Mouse (Mus musculus): ENCODE results near the gene Pde2a. TPM values are rescaled to one million over a fixed set of nuclear protein-coding genes. Genes with fewer than 3 reads are reported as not detected.

Pde2a gene
- polyA plus RNA-seq, 1 experiment: not detected

- no peaks in the 10 kb centered on the region for H3K4me1 ChIP-seq (ENCODE audit: control insufficient read depth, insufficient read depth, low read length)
- H3K4me3 ChIP-seq (ENCODE audit: insufficient read depth, low read length): no peak overlapping the region
- no peak for TF ChIP-seq POLR2A (IDR thresholded peaks at IDR 0.05; ENCODE audit: low read depth, low read length)
- no peak for TF ChIP-seq CTCF (IDR thresholded peaks at IDR 0.05; ENCODE audit: borderline replicate concordance, insufficient read depth, low read length)
- H3K27ac ChIP-seq (ENCODE audit: insufficient read depth, low read length): no peak overlapping the region
Observed at GRCm38 (mm10) chr7:101464927-101465326, 43.4 kb downstream of the Pde2a start.

GRCm38 (mm10) chr7:101465392-101465791 lies 43.9 kb downstream of the Pde2a start:
- H3K27ac ChIP-seq (ENCODE audit: insufficient read depth, low read length): no peak overlapping the region
- TF ChIP-seq CTCF (IDR thresholded peaks at IDR 0.05; ENCODE audit: borderline replicate concordance, insufficient read depth, low read length) (no peak), POLR2A (IDR thresholded peaks at IDR 0.05; ENCODE audit: low read depth, low read length) (no peak)
- no peaks in the 10 kb centered on the region for H3K4me1 ChIP-seq (ENCODE audit: control insufficient read depth, insufficient read depth, low read length)
- no peak overlapping the region for H3K4me3 ChIP-seq (ENCODE audit: insufficient read depth, low read length)

DNA sequence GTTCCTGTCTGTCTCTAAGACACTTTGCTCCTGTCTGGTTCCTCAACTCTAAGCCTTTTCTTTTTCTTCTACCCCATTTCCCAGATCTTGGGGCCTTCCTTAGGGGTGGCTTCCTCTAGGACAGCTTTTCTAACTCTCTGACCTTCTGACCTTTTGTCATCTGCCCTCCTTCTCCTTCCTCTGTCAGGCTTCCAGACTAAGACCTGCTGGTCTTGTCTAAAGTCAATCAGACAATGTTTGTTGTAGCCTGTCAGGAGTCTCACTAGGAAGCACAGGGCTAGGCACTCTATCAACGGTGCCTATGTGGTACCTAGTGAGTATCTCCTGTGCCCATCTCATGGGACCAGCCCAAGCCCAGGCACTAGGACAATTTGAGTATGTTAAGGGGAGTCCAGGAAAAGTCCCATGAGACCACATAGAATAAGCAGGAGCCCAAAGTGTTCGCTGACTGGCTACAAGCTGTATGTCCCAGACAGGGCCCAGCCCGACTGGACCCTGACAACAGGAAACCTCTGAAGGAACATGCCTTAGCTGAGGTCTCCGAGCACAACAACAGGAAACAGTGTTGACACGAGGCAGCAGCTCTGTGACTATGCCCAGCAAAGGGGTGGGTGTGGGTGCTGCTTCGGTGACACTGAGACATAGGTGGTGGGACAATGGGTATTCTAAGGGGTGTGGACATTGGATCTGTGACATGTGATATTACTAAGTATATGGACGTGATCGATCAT lies 44.5 kb downstream of the Pde2a start:
- no peak for TF ChIP-seq POLR2A (IDR thresholded peaks at IDR 0.05; ENCODE audit: low read depth, low read length)
- no peak for TF ChIP-seq CTCF (IDR thresholded peaks at IDR 0.05; ENCODE audit: borderline replicate concordance, insufficient read depth, low read length)
- H3K4me3 ChIP-seq (ENCODE audit: insufficient read depth, low read length): no peak overlapping the region
- no peaks in the 10 kb centered on the region for H3K4me1 ChIP-seq (ENCODE audit: control insufficient read depth, insufficient read depth, low read length)
- H3K27ac ChIP-seq (ENCODE audit: insufficient read depth, low read length): no peak overlapping the region

- no peak overlapping the region for H3K4me3 ChIP-seq (ENCODE audit: insufficient read depth, low read length)
- no peak overlapping the region for H3K27ac ChIP-seq (ENCODE audit: insufficient read depth, low read length)
- 0 out of 2 replicates have a peak, but pooled peaks cover 4% of the 10 kb centered on the region for H3K4me1 ChIP-seq (ENCODE audit: control insufficient read depth, insufficient read depth, low read length)
- TF ChIP-seq CTCF (IDR thresholded peaks at IDR 0.05; ENCODE audit: borderline replicate concordance, insufficient read depth, low read length) (no peak), POLR2A (IDR thresholded peaks at IDR 0.05; ENCODE audit: low read depth, low read length) (no peak)
Observed at GRCm38 (mm10) chr7:101466581-101467081, 45.1 kb downstream of the Pde2a start.

GRCm38 (mm10) chr7:101471423-101471822 lies 49.9 kb downstream of the Pde2a start:
- Histone ChIP-seq H3K4me1 (ENCODE audit: control insufficient read depth, insufficient read depth, low read length) (peaks cover 20% of the 10 kb centered on the region; the same call in 1 of the 2 replicates), H3K27ac (ENCODE audit: insufficient read depth, low read length) (no peak overlapping the region)
- no peak for TF ChIP-seq CTCF (IDR thresholded peaks at IDR 0.05; ENCODE audit: borderline replicate concordance, insufficient read depth, low read length)
- TF ChIP-seq POLR2A (IDR thresholded peaks at IDR 0.05; ENCODE audit: low read depth, low read length): no peak

GRCm38 (mm10) chr7:101471968-101472480 lies 50.5 kb downstream of the Pde2a start:
- Histone ChIP-seq H3K4me1 (ENCODE audit: control insufficient read depth, insufficient read depth, low read length) (peaks cover 20% of the 10 kb centered on the region; the same call in 1 of the 2 replicates), H3K27ac (ENCODE audit: insufficient read depth, low read length) (peak overlapping the region; percentile 5; the same call in 1 of the 2 replicates), H3K4me3 (ENCODE audit: insufficient read depth, low read length) (no peak overlapping the region)
- TF ChIP-seq CTCF (IDR thresholded peaks at IDR 0.05; ENCODE audit: borderline replicate concordance, insufficient read depth, low read length): no peak
- no peak for TF ChIP-seq POLR2A (IDR thresholded peaks at IDR 0.05; ENCODE audit: low read depth, low read length)

More at GRCm38 (mm10) chr7:101471423-101471822, 49.9 kb downstream of the Pde2a start:
- H3K4me3 ChIP-seq (ENCODE audit: insufficient read depth, low read length): no peak overlapping the region

DNA sequence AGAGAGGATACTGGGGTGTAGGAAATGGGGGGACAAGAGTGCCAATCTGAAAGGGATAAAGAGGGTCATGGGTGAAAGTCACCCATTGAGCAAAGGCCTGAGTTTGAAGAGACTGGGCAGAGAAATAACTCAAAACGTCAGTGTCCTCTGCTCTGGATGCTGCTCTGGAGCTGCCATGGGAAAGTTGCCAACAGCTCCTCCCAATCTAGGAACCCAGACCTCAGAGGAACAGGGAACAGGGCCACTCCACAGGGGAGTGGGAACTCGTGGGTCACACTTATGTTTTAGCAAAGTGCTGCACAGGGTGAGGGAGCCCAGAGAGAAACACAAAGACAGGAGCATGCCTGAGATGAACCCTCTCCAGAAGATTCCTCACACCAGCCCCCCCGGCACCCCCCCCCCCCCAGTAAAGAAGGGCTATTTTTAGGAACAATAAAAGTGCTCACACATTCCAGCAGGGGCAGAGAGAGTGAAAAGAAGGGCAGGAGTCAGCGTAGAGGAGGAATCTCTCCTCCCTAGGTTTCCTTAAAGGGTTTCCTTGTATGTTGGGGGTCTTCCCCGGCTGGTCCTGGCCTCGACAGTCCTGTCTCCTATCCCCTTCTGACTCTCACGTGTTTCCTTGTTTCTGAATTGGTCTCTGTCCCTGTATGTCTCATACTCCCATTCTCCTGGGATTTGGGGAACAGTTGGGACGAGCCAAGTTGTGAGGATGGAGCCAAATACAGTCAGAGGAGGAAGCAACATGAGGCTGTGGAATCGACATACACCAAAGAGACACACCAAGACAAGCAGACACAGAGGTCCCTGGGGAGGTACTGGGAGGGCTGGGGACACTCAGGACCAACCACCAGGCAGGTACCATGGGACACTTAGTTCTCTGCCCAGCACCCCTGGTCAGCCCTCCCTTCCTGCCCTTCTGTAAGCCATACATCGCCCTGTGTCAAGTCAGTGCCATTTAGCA lies 51.4 kb downstream of the Pde2a start:
- H3K4me1 ChIP-seq (ENCODE audit: control insufficient read depth, insufficient read depth, low read length): peaks cover 20% of the 10 kb centered on the region; the same call in 1 of the 2 replicates
- peak overlapping the region; percentile 23 for H3K27ac ChIP-seq (ENCODE audit: insufficient read depth, low read length)
- no peak overlapping the region for H3K4me3 ChIP-seq (ENCODE audit: insufficient read depth, low read length)
- TF ChIP-seq POLR2A (IDR thresholded peaks at IDR 0.05; ENCODE audit: low read depth, low read length) (no peak), CTCF (IDR thresholded peaks at IDR 0.05; ENCODE audit: borderline replicate concordance, insufficient read depth, low read length) (no peak)

GRCm38 (mm10) chr7:101474399-101474811 lies 52.9 kb downstream of the Pde2a start:
- Histone ChIP-seq H3K4me1 (ENCODE audit: control insufficient read depth, insufficient read depth, low read length) (peaks cover 20% of the 10 kb centered on the region; the same call in 1 of the 2 replicates), H3K27ac (ENCODE audit: insufficient read depth, low read length) (0 out of 2 replicates have a peak overlapping the region, but pooled peaks have one; percentile 21), H3K4me3 (ENCODE audit: insufficient read depth, low read length) (no peak overlapping the region)
- no peak for TF ChIP-seq POLR2A (IDR thresholded peaks at IDR 0.05; ENCODE audit: low read depth, low read length)
- TF ChIP-seq CTCF (IDR thresholded peaks at IDR 0.05; ENCODE audit: borderline replicate concordance, insufficient read depth, low read length): no peak

- no peak overlapping the region for H3K4me3 ChIP-seq (ENCODE audit: insufficient read depth, low read length)
Observed at GRCm38 (mm10) chr7:101476028-101476427, 54.5 kb downstream of the Pde2a start.

More at GRCm38 (mm10) chr7:101476028-101476427, 54.5 kb downstream of the Pde2a start:
- peaks cover 20% of the 10 kb centered on the region; the same call in 1 of the 2 replicates for H3K4me1 ChIP-seq (ENCODE audit: control insufficient read depth, insufficient read depth, low read length)
- TF ChIP-seq CTCF (IDR thresholded peaks at IDR 0.05; ENCODE audit: borderline replicate concordance, insufficient read depth, low read length) (no peak), POLR2A (IDR thresholded peaks at IDR 0.05; ENCODE audit: low read depth, low read length) (no peak)
- H3K27ac ChIP-seq (ENCODE audit: insufficient read depth, low read length): no peak overlapping the region
